Mouse (Mus musculus): ENCODE measurements at regions not wholly inside any gene's neighbourhood (a gene's known extent, or its start where the extent isn't known, plus 50 kb on each side); places are given as distances from the start of the nearest gene placed in this dataset.

DNA sequence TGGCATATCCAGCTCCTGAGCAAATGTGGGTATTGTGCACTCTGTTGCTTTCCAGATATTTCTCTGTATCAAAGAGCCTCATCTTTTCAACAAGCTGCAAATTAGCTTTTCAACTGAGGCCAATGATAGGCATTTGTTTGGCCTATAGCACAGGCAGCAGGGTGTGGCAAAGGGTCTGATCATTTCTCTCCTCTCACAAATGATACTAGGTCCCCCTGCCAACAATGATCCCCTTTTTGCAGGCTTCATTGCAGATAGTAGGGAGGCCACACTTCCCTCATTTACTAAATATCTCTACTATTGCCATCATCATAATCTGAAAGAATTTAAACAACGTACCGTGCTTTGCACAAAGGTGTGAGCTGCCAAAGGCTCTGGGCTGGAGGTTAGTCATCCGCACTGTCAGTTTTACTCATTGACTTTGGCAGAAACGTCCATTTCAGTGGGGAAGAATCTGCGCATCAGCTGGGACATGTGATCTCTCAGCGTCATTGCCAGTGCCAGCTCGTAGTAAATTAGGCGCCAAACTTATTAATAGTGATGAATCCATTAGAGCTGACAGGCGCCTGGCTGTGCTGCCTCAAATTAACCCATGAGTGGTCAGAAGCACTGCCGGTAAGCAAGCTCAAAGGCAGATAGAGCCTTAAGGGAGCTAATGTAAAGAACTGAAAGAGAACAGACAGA lies 147.4 kb upstream of the Foxq1 start:
- no peak for DNase-seq

GRCm38 (mm10) chr13:31409123-31409513 lies 146.8 kb upstream of the Foxq1 start:
- no peak for DNase-seq

DNA sequence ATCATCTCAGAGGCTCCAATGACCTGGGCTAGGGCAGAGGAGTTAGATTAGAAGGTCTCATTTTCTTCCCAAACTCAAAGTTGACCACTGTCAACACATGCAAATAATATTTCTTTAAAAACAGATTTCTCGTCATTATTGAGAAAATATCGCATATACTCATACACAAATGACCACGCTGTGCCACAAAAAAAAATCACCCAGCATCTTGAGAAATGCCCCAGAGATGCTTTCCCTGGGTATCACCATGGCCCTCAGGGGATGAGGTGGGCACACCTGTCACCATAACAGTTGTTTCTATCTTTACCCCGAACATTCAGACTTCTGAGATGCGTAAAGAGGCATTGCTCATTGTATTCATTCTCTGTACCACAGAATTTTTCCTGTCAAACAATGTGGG lies 134.4 kb upstream of the Foxq1 start:
- no peak for DNase-seq

- no peak for DNase-seq
Measured at GRCm38 (mm10) chr13:31423599-31423998, 132.3 kb upstream of the Foxq1 start.

- DNase-seq: no peak
Measured at GRCm38 (mm10) chr13:31425825-31426500, 130.0 kb upstream of the Foxq1 start.

- peak; percentile 10 to 25 for DNase-seq
Measured at GRCm38 (mm10) chr13:31436434-31436833, 119.5 kb upstream of the Foxq1 start.

- no peak for DNase-seq
Measured at GRCm38 (mm10) chr13:31439761-31440627, 115.9 kb upstream of the Foxq1 start.

GRCm38 (mm10) chr13:31458883-31459282 lies 97.1 kb upstream of the Foxq1 start:
- peak; percentile 86 for DNase-seq

GRCm38 (mm10) chr13:31465141-31465540 lies 90.8 kb upstream of the Foxq1 start:
- DNase-seq: no peak

DNA sequence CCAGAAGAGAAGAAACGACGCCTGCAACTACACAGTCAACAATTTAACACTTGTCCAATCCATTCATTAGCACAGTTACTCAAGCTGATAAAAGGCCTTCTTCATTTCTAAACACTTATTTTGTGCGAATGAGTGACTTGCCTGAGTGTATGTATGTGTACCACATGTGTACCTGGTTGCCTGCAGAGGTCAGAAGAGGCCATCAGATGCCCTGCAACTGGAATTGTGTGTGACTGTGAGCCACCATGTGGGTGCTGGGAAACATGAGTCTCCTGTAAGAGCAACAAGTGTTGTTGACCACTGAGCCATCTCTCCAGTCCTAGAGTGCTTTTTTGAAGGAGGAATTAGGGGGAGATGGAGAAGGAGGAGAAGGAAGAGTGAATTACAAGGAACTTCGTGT lies 90.2 kb upstream of the Foxq1 start:
- DNase-seq: no peak

GRCm38 (mm10) chr13:31468131-31468530 lies 87.8 kb upstream of the Foxq1 start:
- DNase-seq: no peak

DNA sequence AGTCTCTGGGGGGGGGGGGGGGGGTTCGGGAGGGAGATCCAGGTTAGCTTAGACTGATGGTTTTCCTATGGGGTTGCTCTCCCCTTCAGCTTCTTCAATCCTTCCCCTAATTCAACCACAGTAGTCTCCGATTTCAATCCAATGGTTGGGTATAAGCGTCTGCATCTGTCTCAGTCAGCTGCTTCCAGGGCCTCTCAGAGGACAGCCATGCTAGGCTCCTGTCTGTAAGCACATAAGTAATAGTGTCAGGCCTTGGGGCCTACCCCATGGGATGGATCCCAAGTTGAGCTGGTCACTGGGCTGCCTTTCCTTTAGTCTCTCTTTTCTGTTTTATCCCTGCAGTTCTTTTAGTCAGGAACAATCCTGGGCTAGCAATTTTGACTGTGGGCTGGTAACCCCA lies 87.0 kb upstream of the Foxq1 start:
- DNase-seq: no peak

- DNase-seq: no peak
Measured at GRCm38 (mm10) chr13:31472366-31472765, 83.6 kb upstream of the Foxq1 start.

- DNase-seq: no peak
Measured at GRCm38 (mm10) chr13:31472804-31473203, 83.1 kb upstream of the Foxq1 start.

- DNase-seq: no peak
Measured at GRCm38 (mm10) chr13:31473275-31473674, 82.7 kb upstream of the Foxq1 start.

DNA sequence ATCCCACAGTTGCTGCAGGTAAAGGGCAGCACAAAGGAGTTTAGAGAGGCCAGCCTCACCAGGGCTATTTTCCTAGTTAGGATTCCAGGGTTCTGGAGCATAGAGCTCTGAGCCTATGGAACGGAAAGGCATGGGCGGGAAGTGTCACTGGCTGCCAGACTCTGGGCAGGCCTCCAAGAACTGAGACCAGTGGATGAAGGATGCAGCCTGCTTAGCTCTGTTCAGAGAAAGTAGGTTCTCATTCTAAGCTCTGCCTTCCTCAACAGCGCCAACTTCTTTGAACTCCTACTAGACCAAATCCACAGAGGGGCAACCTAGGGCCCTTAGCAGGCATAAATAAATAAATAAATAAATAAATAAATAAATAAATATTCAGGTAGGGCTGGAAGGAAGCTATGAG lies 80.1 kb upstream of the Foxq1 start:
- peak; percentile 13 to 38 for DNase-seq

GRCm38 (mm10) chr13:31477171-31477867 lies 78.6 kb upstream of the Foxq1 start:
- no peak for DNase-seq

DNA sequence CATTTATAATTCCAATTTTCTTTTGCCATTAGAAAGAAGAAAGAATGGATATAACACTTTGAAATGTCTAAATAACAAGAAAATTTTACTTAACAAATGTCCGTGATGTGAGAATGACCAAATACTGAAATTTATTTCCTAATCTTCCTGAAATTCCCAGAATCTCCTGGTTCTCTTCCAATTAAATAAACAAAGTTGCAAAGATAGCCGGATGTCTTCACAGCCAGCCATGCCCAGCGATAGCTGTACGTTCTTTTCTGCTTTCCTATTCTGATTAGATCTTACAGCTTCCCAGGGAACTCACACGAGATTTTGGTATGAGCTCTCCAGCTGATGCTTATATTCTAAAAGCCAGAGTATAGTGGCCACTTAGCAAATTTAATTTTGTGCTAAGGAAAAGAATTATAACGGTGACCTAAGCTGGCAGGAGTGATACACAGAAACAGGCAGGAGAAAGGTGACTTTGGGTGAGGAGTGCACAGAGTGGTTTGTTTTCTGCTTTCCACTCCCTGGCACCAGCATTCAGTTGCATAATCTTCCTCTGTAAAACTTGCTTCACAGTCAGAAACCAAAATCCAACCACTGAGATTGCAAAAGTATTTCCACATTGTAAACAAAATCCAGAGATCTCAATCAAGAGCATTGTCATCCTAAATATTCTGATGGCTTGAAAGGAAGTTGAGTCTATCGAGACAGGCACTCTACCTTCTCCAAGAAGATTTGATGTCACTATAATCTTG lies 74.7 kb upstream of the Foxq1 start:
- DNase-seq: peak in 1 of 2 experiments; percentile 18

DNA sequence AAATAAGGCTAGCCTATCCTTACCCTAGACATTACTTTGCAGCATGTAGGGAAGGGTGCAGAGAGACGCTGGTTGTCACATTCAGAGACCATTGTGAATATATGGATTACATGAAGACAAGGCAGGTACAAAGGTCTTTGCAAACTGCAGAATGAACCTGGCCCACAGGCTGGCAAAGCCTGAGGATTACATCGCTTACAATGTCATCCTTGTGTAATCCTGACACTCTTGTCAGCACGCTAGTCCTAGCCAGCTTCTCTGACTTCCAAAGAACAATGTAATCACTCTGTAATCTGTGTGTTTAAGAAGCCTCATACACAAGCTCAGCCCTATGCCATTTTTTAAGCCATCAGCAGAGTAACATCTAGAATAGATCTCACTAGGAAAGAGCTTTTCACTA lies 69.6 kb upstream of the Foxq1 start:
- no peak for DNase-seq

DNA sequence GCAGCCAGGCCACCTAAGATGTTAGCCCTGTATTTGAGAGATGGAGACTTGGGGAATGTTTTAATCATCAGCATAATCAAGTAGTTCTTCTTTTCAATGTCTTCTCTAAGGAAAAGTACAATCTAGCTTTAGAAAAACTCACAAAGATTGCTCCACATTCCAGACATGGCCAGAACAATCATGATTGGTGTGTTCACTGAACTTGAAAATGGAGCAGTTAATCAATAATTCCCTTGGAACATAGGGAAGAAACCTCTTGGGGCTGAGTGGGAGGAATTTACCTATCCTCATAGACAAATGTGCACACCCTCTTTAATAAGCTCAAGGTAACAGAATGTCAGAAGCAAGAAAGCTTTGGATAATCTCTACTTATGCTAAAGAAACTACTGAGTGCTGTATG lies 67.7 kb upstream of the Foxq1 start:
- no peak for DNase-seq

- DNase-seq: no peak
Measured at GRCm38 (mm10) chr13:31503191-31503590, 52.7 kb upstream of the Foxq1 start.

- DNase-seq: no peak
Measured at GRCm38 (mm10) chr13:31503832-31504231, 52.1 kb upstream of the Foxq1 start.
